Mouse (Mus musculus) heart, postnatal 14 days (tissue): ENCODE measurements around the gene Nxf1. TPM values are rescaled to one million over a fixed set of nuclear protein-coding genes. Genes with fewer than 3 reads are reported as not detected.
"Not testable (repeated sequence)": the region's sequence is repeated elsewhere in the genome, so short reads cannot be mapped to it uniquely, and the experiment has no call there.

Experiments
- DNase-seq, 2 experiments: peaks; one replicate each; pipeline ENCODE4 v3.0.0; 2021 to 2022
- intact Hi-C: fragments of 180-260 bp; cut with DNase I; formaldehyde crosslinking; loops from one replicate; pipeline ENCODE4 v1.15.1; 2025
- total RNA-seq, 2 experiments: library from RNA; stranded (reverse); gene quantifications; 2 replicates each; pipeline ENCODE4 v1.2.3; 2021

Gene Nxf1
- total RNA-seq, 2 experiments from 2014 or later: 59.3 to 59.5 TPM

GRCm38 (mm10) chr19:8722907-8723573, 33.8 kb upstream of the Nxf1 start, which contains the start of gene Slc3a2:
Gene Slc3a2, minus strand, starts transcription at chr19:8723369.
- DNase-seq: peak; percentile 93 to 94
- intact Hi-C loops: loop anchor here (10.0 kb wide), 1 partner anchor 382 kb away; no protein-coding TSS in a partner anchor

- no peak for DNase-seq
- intact Hi-C loops: loop anchor here (10.0 kb wide), 1 partner anchor 381 kb away; no protein-coding TSS in a partner anchor
Observed at GRCm38 (mm10) chr19:8723574-8724346, 33.1 kb upstream of the Nxf1 start.

- intact Hi-C loops: loop anchor here (10.0 kb wide), 1 partner anchor 380 kb away; no protein-coding TSS in a partner anchor
- DNase-seq: no peak
Observed at GRCm38 (mm10) chr19:8724392-8724791, 32.5 kb upstream of the Nxf1 start.

GRCm38 (mm10) chr19:8725081-8725613, 31.7 kb upstream of the Nxf1 start:
- DNase-seq: no peak
- intact Hi-C loops: loop anchor here (10.0 kb wide), 1 partner anchor 380 kb away; no protein-coding TSS in a partner anchor

GRCm38 (mm10) chr19:8726609-8727390, 30.1 kb upstream of the Nxf1 start:
- intact Hi-C loops: loop anchor here (10.0 kb wide), 1 partner anchor 378 kb away; no protein-coding TSS in a partner anchor
- DNase-seq: no peak

- DNase-seq: no peak
- intact Hi-C loops: loop anchor here (10.0 kb wide), 1 partner anchor 377 kb away; no protein-coding TSS in a partner anchor
Observed at GRCm38 (mm10) chr19:8727495-8728114, 29.3 kb upstream of the Nxf1 start.

GRCm38 (mm10) chr19:8728335-8729099, 28.4 kb upstream of the Nxf1 start:
- not testable (repeated sequence) for DNase-seq
- intact Hi-C loops: loop anchor here (10.0 kb wide), 1 partner anchor 376 kb away; no protein-coding TSS in a partner anchor

GRCm38 (mm10) chr19:8734334-8734733, 22.5 kb upstream of the Nxf1 start:
- intact Hi-C loops: no loop called here
- no peak for DNase-seq

- peak; percentile 92 to 97 for DNase-seq
- intact Hi-C loops: no loop called here
Observed at GRCm38 (mm10) chr19:8735389-8736159, 21.3 kb upstream of the Nxf1 start, which contains the start of gene Wdr74. Gene Wdr74, plus strand, starts transcription at chr19:8735827.

GRCm38 (mm10) chr19:8736160-8736467, 20.8 kb upstream of the Nxf1 start:
- intact Hi-C loops: no loop called here
- no peak for DNase-seq

- DNase-seq: no peak
- intact Hi-C loops: no loop called here
Observed at GRCm38 (mm10) chr19:8738911-8739310, 18.0 kb upstream of the Nxf1 start.

GRCm38 (mm10) chr19:8739646-8740045, 17.2 kb upstream of the Nxf1 start:
- intact Hi-C loops: loop anchor here (5.0 kb wide), 1 partner anchor 63 kb away; the partner anchor contains the start of gene Zbtb3

GRCm38 (mm10) chr19:8740603-8741002, 16.3 kb upstream of the Nxf1 start, which contains the start of gene 1700092M07Rik:
Gene 1700092M07Rik, plus strand, starts transcription at chr19:8740718.
- no peak for DNase-seq
- intact Hi-C loops: loop anchor here (5.0 kb wide), 1 partner anchor 62 kb away; the partner anchor contains the start of gene Zbtb3

More at GRCm38 (mm10) chr19:8739646-8740045, 17.2 kb upstream of the Nxf1 start:
- DNase-seq: no peak

GRCm38 (mm10) chr19:8741243-8741869, 15.5 kb upstream of the Nxf1 start, which contains the start of gene Stx5a:
Gene Stx5a, plus strand, starts transcription at chr19:8741413.
- peak; percentile 93 for DNase-seq
- intact Hi-C loops: loop anchor here (5.0 kb wide), 1 partner anchor 61 kb away; the partner anchor contains the start of gene Zbtb3

- DNase-seq: no peak
- intact Hi-C loops: loop anchor here (5.0 kb wide), 1 partner anchor 60 kb away; the partner anchor contains the start of gene Zbtb3
Observed at GRCm38 (mm10) chr19:8742176-8742575, 14.7 kb upstream of the Nxf1 start.

GRCm38 (mm10) chr19:8745382-8745781, 11.5 kb upstream of the Nxf1 start:
- intact Hi-C loops: no loop called here
- DNase-seq: no peak

- no peak for DNase-seq
- intact Hi-C loops: no loop called here
Observed at GRCm38 (mm10) chr19:8747368-8747767, 9.5 kb upstream of the Nxf1 start.
